Mouse (Mus musculus) liver, adult 2 months (tissue): ENCODE data around the gene Timm8b.

ENCODE experiments used
- CTCF ChIP-seq: fragments of 200-500 bp; IDR thresholded peaks from 2 replicates; pipeline ENCODE4 v1.5.1; 2011; ENCODE audit warnings: low read depth, low read length, control low read depth
- POLR2A ChIP-seq: fragments of 200-500 bp; IDR thresholded peaks from 2 replicates; pipeline ENCODE4 v1.6.1; 2011; ENCODE audit warnings: low read length, control low read depth; ENCODE audit not compliant: insufficient read depth; ENCODE audit errors: extremely low read depth

GRCm38 (mm10) chr9:50596973-50597372 lies 6.7 kb upstream of the Timm8b start:
- TF ChIP-seq CTCF (no peak), POLR2A (no peak)
